Mouse (Mus musculus): ENCODE measurements around the gene Swsap1. TPM values are rescaled to one million over a fixed set of nuclear protein-coding genes. Genes with fewer than 3 reads are reported as not detected.

The Swsap1 gene
- polyA plus RNA-seq, 2 experiments: 7.0 to 12.8 TPM

- Histone ChIP-seq H3K4me3 (replicated peaks; ENCODE audit: low read length) (no peak overlapping the region), H3K9me3 (ENCODE audit: control insufficient read depth, low read length) (no peaks in the 10 kb centered on the region), H3K9ac (ENCODE audit: low read depth, low read length, severe bottlenecking) (no peak overlapping the region), H3K27ac (replicated peaks; ENCODE audit: low read depth, low read length) (no peak overlapping the region), H3K36me3 (ENCODE audit: control insufficient read depth, insufficient read depth, low read length) (peaks cover 5% of the 10 kb centered on the region; the same call in 1 of the 2 replicates), H3K4me2 (replicated peaks; ENCODE audit: low read depth, low read length, severe bottlenecking) (no peak overlapping the region), H3K27me3 (ENCODE audit: control insufficient read depth, insufficient read depth, low read length) (no peaks in the 10 kb centered on the region), H3K4me1 (ENCODE audit: control insufficient read depth, insufficient read depth, low read length) (peaks cover 7% of the 10 kb centered on the region; the same call in 1 of the 2 replicates)
- DNase-seq (ENCODE audit: low spot score): no peak
- WGBS: 73% methylated on average over 3 of the region's 3 CpGs
- no peak for ATAC-seq (ENCODE audit: low FRiP score, low read depth)
- TF ChIP-seq POLR2A (IDR thresholded peaks at IDR 0.05; ENCODE audit: borderline replicate concordance, extremely low read depth, insufficient read depth, insufficient read length): no peak
These were observed 26.3 kb upstream of the Swsap1 start for GRCm38 (mm10) chr9:21929208-21929607.

DNA sequence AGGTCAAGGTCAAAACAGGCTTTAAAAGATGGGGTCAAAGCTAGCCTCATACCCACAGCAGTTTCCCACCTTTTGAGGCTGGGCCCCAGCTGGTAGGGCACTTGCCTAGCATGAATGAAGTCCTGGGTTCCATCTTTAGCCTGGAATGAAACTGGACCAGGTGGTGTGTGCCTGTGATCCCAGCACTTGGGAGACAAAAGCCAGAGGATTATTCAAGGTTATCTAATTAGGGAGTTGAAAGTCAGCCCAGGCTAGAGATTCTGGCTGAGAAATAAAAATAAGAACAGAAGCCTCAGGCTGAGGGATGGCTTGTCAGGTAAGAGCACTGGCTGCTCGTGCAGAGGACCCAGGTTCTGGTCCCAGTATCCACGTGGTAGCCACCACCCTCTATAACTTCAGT is 23.5 kb upstream of the Swsap1 start:
- no peak overlapping the region for H3K4me3 ChIP-seq (replicated peaks; ENCODE audit: low read length)
- ATAC-seq (ENCODE audit: low FRiP score, low read depth): no peak
- WGBS: 66% methylated on average over 2 of the region's 2 CpGs

GRCm38 (mm10) chr9:21932445-21933137 is 23.0 kb upstream of the Swsap1 start:
- no peaks in the 10 kb centered on the region for H3K27me3 ChIP-seq (ENCODE audit: control insufficient read depth, insufficient read depth, low read length)
- no peak overlapping the region for H3K4me2 ChIP-seq (replicated peaks; ENCODE audit: low read depth, low read length, severe bottlenecking)
- ATAC-seq (ENCODE audit: low FRiP score, low read depth): no peak
- no peak overlapping the region for H3K9ac ChIP-seq (ENCODE audit: low read depth, low read length, severe bottlenecking)
- no peak for DNase-seq (ENCODE audit: low spot score)
- H3K36me3 ChIP-seq (ENCODE audit: control insufficient read depth, insufficient read depth, low read length): no peaks in the 10 kb centered on the region
- no peak for TF ChIP-seq POLR2A (IDR thresholded peaks at IDR 0.05; ENCODE audit: borderline replicate concordance, extremely low read depth, insufficient read depth, insufficient read length)
- no peaks in the 10 kb centered on the region for H3K9me3 ChIP-seq (ENCODE audit: control insufficient read depth, low read length)
- no peak overlapping the region for H3K27ac ChIP-seq (replicated peaks; ENCODE audit: low read depth, low read length)
- 59% methylated on average over 12 of the region's 12 CpGs for WGBS
- no peak overlapping the region for H3K4me3 ChIP-seq (replicated peaks; ENCODE audit: low read length)
- peaks cover 3% of the 10 kb centered on the region; the same call in 1 of the 2 replicates for H3K4me1 ChIP-seq (ENCODE audit: control insufficient read depth, insufficient read depth, low read length)

More for the DNA sequence above, 23.5 kb upstream of the Swsap1 start:
- Histone ChIP-seq H3K9me3 (ENCODE audit: control insufficient read depth, low read length) (no peaks in the 10 kb centered on the region), H3K4me1 (ENCODE audit: control insufficient read depth, insufficient read depth, low read length) (peaks cover 3% of the 10 kb centered on the region; the same call in 1 of the 2 replicates), H3K27ac (replicated peaks; ENCODE audit: low read depth, low read length) (no peak overlapping the region), H3K4me2 (replicated peaks; ENCODE audit: low read depth, low read length, severe bottlenecking) (no peak overlapping the region), H3K9ac (ENCODE audit: low read depth, low read length, severe bottlenecking) (no peak overlapping the region), H3K27me3 (ENCODE audit: control insufficient read depth, insufficient read depth, low read length) (no peaks in the 10 kb centered on the region), H3K36me3 (ENCODE audit: control insufficient read depth, insufficient read depth, low read length) (no peaks in the 10 kb centered on the region)
- no peak for TF ChIP-seq POLR2A (IDR thresholded peaks at IDR 0.05; ENCODE audit: borderline replicate concordance, extremely low read depth, insufficient read depth, insufficient read length)
- DNase-seq (ENCODE audit: low spot score): no peak

- no peak overlapping the region for H3K27ac ChIP-seq (replicated peaks; ENCODE audit: low read depth, low read length)
- no peaks in the 10 kb centered on the region for H3K36me3 ChIP-seq (ENCODE audit: control insufficient read depth, insufficient read depth, low read length)
- peaks cover 3% of the 10 kb centered on the region; the same call in 1 of the 2 replicates for H3K4me1 ChIP-seq (ENCODE audit: control insufficient read depth, insufficient read depth, low read length)
- 85% methylated on average over 12 of the region's 12 CpGs for WGBS
- DNase-seq (ENCODE audit: low spot score) (no peak), ATAC-seq (ENCODE audit: low FRiP score, low read depth) (no peak)
- H3K27me3 ChIP-seq (ENCODE audit: control insufficient read depth, insufficient read depth, low read length): no peaks in the 10 kb centered on the region
- no peaks in the 10 kb centered on the region for H3K9me3 ChIP-seq (ENCODE audit: control insufficient read depth, low read length)
- H3K9ac ChIP-seq (ENCODE audit: low read depth, low read length, severe bottlenecking): no peak overlapping the region
- H3K4me2 ChIP-seq (replicated peaks; ENCODE audit: low read depth, low read length, severe bottlenecking): no peak overlapping the region
- no peak overlapping the region for H3K4me3 ChIP-seq (replicated peaks; ENCODE audit: low read length)
- TF ChIP-seq POLR2A (IDR thresholded peaks at IDR 0.05; ENCODE audit: borderline replicate concordance, extremely low read depth, insufficient read depth, insufficient read length): no peak
These were observed 21.5 kb upstream of the Swsap1 start for GRCm38 (mm10) chr9:21934021-21934420.

DNA sequence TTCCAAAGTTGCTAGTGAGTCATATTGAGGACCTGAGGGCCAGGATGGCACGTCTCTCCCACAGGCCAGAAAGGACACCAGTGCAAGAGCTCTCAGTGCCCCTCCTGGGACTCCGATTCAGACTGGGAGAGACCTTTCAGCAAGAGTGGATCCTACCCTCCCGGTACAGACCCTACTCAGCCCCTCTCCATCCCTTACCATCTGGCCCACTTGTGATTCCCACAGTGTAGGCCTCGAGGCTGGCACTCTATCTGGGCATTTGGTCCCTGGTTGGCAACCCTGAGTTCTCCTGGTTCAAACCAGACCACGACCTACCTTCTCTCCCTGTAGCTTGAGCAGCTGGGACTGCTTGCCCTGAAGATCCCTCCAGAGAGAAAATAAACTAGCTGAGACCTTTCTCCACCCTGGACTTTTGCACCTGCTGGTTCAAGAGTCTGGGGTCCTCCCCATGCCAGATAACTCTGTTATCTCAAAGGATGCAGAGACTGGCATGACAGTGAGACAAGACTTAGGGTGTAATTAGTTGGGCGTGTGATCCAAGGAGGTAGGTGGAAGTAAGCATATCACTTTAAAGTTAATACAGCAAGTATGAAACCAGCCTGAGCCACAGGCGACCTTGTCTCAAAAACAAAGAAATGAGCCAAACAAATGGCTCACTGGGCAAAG is 20.0 kb upstream of the Swsap1 start:
- H3K4me3 ChIP-seq (replicated peaks; ENCODE audit: low read length): no peak overlapping the region
- H3K4me2 ChIP-seq (replicated peaks; ENCODE audit: low read depth, low read length, severe bottlenecking): peak overlapping the region; percentile 72; the same call in 1 of the 2 replicates
- WGBS: 80% methylated on average over 7 of the region's 7 CpGs
- DNase-seq (ENCODE audit: low spot score) (no peak), ATAC-seq (ENCODE audit: low FRiP score, low read depth) (no peak)
- H3K9ac ChIP-seq (ENCODE audit: low read depth, low read length, severe bottlenecking): no peak overlapping the region
- no peaks in the 10 kb centered on the region for H3K9me3 ChIP-seq (ENCODE audit: control insufficient read depth, low read length)
- peaks cover 3% of the 10 kb centered on the region; the same call in 1 of the 2 replicates for H3K4me1 ChIP-seq (ENCODE audit: control insufficient read depth, insufficient read depth, low read length)
- no peak for TF ChIP-seq POLR2A (IDR thresholded peaks at IDR 0.05; ENCODE audit: borderline replicate concordance, extremely low read depth, insufficient read depth, insufficient read length)
- no peak overlapping the region for H3K27ac ChIP-seq (replicated peaks; ENCODE audit: low read depth, low read length)
- no peaks in the 10 kb centered on the region for H3K27me3 ChIP-seq (ENCODE audit: control insufficient read depth, insufficient read depth, low read length)
- peaks cover 4% of the 10 kb centered on the region; the same call in 1 of the 2 replicates for H3K36me3 ChIP-seq (ENCODE audit: control insufficient read depth, insufficient read depth, low read length)
